Mouse (Mus musculus): Measurements from ENCODE around the gene Slc25a42. TPM values are rescaled to one million over a fixed set of nuclear protein-coding genes. Genes with fewer than 3 reads are reported as not detected.
A peak's percentile ranks its signal among the peaks of the same experiment; 100 is the strongest.
"Not testable (repeated sequence)": the region's sequence is repeated elsewhere in the genome, so short reads cannot be mapped to it uniquely, and the experiment has no call there.

Gene Slc25a42
- total RNA-seq, 2 experiments from 2014 or later = 32.7 to 34.5 TPM

GRCm38 (mm10) chr8:70217441-70217840, 5.3 kb upstream of the Slc25a42 start:
- intact Hi-C loops (cut with DNase I) = no loop called here

DNA sequence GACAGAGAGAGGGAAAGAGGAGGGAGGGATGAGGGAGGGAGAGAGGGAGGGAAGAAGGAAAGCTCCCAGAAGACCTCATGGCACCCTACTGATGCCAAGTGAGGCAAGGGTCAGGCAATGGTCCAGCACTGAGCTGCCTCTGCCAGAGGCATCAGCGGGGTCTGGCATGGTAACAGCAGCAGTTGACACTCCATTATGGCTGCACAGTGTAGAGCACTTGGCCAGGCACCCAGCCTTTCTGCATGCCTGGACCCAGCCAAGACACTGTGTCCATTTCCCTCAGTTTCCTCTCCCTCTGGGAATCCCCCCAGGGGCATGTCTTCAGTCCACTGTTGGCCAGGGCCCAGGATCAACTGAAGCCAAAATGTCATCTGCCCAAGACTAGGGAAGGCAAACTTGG, 4.5 kb upstream of the Slc25a42 start:
- intact Hi-C loops (cut with DNase I) = no loop called here
- DNase-seq (ENCODE audit: low spot score in 2 of 2) = peak; percentile 75 to 85

More at GRCm38 (mm10) chr8:70217441-70217840, 5.3 kb upstream of the Slc25a42 start:
- no peak for DNase-seq (ENCODE audit: low spot score in 2 of 2)

DNA sequence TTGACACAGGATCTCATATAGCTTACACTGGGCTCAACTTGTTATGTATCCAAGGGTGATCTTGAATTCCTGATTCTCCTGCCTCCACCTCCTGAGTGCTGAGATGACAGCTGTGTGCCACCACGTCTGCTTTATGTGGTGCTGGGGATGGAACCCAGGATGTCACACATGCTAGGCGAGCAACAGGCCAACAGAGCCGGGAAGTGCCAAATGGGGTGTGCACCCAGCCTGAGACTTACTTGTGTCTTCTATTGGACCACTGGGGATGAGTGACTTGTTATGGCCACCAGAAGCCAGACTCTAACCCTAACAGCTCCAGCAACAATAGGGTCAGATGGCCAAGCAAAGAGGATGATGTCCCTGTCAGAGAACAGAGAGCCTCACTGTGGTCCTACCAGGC, 4.1 kb upstream of the Slc25a42 start:
- intact Hi-C loops (cut with DNase I); DNase-seq (ENCODE audit: low spot score in 2 of 2): not testable (repeated sequence)

DNA sequence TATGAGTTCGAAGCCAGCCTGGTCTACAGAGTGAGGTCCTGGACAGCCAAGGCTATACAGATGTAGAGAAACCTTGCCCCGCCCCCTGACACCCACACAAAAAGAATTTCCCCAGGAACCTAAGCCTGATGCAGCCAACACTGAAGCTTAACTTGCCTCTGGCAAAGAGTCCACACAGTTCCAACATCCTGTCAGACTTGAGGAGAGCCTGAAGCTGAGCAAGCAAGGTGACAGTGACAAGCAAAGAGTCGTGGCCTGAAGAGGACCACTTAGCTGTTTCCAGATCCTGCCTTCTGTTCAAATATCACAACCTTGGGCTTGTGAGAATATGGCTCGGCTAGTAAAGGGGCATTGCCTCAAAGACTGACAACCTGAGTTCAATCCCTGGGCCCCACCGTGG, 3.0 kb upstream of the Slc25a42 start:
- DNase-seq (ENCODE audit: low spot score in 2 of 2) = no peak
- intact Hi-C loops (cut with DNase I) = no loop called here

DNA sequence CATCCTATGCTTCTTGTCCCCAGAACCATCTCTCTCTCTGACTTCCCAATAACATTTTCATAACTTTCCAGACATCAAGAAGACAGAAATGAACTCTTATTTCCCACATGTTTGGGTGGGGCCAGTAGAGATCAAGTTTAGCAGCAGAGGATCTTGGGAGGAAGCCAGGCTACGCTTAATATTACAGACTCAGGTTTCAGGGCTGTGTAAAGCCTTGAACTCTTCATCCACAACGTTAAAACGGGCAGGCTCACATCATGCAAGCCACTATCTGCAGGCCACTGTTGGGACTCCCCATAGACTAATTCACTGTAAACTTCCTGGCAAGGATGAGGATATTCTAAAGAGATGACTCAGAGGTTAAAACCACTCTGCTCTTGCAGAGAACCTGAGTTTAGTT, 2.3 kb upstream of the Slc25a42 start:
- DNase-seq (ENCODE audit: low spot score in 2 of 2) = no peak
- intact Hi-C loops (cut with DNase I) = no loop called here

GRCm38 (mm10) chr8:70211726-70212111, 386 bp downstream of the Slc25a42 start:
- intact Hi-C loops (cut with DNase I) = no loop called here
- DNase-seq (ENCODE audit: low spot score in 2 of 2) = peak; percentile 48 to 53

DNA sequence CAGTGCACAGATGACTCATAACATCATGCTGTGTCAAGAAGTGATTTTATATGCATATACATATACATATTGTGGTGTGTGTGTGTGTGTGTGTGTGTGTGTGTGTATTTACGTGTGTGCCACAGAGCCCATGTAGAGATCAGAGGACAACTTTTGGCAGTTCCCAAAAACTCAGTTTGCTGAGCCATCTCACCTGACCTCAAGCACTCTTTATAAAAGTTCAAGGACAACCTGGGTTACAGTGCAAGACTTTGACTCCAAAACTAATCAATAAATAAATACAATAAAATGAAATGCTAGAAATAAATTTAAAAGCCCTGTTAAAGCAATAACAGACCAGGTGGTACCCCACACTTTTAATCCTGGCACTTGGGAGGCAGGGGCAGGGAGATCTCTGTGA, 830 bp downstream of the Slc25a42 start:
- intact Hi-C loops (cut with DNase I) = no loop called here
- DNase-seq (ENCODE audit: low spot score in 2 of 2) = no peak

DNA sequence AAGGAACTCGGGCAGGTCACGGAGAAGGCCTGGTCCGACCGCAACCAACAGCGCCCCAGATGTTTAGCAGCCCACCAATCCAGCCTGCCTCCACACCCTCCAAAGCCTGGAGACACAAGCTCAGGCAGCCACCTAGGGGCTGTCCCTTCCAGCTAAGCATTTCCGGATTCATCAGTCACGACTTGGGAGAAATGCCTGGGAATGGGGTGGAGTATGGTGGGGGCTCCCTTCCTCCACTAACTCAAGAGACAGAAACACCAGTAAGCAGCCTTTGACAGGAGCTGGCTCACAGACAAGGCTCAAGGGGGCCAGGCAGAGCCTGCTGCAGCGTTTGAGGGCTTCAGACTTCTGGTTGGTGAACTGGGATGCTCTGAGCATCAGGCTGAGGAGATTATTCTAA, 1.6 kb downstream of the Slc25a42 start:
- intact Hi-C loops (cut with DNase I) = no loop called here

GRCm38 (mm10) chr8:70208130-70208529, 4.0 kb downstream of the Slc25a42 start:
- intact Hi-C loops (cut with DNase I) = no loop called here
- no peak for DNase-seq (ENCODE audit: low spot score in 2 of 2)

More for the DNA sequence above, 1.6 kb downstream of the Slc25a42 start:
- DNase-seq (ENCODE audit: low spot score in 2 of 2) = peak; percentile 46 to 65

- no peak for DNase-seq (ENCODE audit: low spot score in 2 of 2)
- intact Hi-C loops (cut with DNase I) = no loop called here
These were observed 7.3 kb downstream of the Slc25a42 start for GRCm38 (mm10) chr8:70204757-70205156.

DNA sequence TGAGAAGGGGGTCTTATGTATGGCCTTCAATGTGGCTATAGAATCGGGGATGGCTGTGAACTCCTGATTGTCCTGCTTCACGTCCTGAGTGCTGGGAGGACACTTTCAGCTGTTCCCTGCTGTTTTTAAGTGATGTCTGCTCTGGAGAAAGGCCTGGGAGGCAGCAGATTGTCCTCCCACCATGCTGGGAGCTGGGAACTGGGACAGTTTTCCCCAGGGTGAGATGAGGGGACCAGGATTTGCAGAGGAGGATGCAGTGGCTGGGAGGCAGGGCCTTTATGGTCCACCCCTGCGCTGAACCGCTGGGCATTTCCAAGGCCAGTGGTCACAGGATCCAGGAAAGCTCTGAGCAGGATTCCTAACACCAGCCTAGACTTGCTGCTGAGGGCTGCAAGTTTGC, 9.0 kb downstream of the Slc25a42 start:
- intact Hi-C loops (cut with DNase I) = no loop called here

GRCm38 (mm10) chr8:70201417-70201816, 10.7 kb downstream of the Slc25a42 start:
- DNase-seq (ENCODE audit: low spot score in 2 of 2) = no peak
- intact Hi-C loops (cut with DNase I) = no loop called here

More for the DNA sequence above, 9.0 kb downstream of the Slc25a42 start:
- no peak for DNase-seq (ENCODE audit: low spot score in 2 of 2)

DNA sequence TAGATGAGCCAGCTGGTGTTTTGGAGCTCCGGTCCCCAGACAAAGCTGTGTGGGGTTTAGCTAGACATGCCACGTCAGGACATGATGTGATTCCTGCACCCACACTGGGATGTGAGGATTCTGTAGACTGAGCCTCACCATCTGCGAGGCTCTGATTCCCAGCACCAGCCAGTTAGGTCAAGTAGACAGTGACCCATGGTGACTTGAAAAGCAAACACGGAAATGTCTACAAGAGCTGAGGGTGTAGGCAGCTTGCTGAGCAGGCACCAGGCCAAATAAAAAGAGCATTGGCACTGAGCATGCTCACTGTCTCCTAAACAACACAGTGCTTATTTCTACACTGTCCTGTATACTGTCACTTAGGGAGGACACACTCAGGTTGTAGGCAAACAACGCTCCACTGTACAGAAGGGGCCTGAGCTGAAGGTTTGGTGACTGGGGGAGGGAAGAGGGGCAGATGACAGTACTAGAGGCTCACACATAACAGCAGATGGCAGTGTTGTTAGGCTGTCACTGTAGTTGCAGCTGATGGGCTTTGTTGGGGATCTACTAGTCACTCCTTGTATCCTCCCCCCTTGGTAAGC, 11.9 kb downstream of the Slc25a42 start:
- intact Hi-C loops (cut with DNase I) = no loop called here
- peak; percentile 46 to 84 for DNase-seq (ENCODE audit: low spot score in 2 of 2)

DNA sequence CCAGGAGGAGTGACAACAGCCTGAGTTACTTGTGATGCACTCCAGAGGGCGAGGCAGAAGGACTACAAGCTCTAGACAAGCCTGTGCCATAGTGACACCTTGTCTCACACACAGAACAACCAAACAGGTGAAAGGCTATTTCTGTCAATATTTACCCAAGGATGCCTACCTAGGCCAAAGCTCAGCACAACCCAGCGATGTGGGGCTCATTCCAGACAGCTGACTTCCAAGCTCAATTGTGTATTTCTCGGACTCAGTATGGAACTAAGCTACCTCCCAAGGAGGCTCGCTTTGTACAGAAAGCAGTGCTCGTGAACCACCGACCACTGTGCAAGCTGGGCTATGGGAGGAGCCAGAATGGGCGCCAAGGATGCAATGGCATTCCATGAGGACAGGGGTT, 14.5 kb downstream of the Slc25a42 start:
- no peak for DNase-seq (ENCODE audit: low spot score in 2 of 2)
- intact Hi-C loops (cut with DNase I) = no loop called here

DNA sequence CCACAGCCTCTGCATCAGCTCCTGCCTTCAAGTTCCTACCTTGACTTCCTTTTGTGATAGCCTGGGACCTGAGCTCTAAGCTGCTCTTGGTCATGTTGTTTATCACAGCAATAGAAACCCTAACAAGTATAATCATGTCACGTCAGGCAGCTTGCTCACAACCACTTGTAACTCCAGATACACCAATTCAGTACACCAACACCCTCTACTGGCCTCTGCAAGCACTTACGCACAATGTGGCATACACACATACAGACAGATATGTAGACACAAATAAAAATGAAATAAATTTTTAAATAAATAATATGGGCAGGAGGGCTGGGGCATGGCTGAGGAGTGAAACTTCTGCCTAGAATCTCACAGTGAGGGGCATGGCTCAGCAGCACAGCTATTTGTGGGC, 16.3 kb downstream of the Slc25a42 start:
- DNase-seq (ENCODE audit: low spot score in 2 of 2) = no peak
- intact Hi-C loops (cut with DNase I) = no loop called here

- intact Hi-C loops (cut with DNase I) = no loop called here
- DNase-seq (ENCODE audit: low spot score in 2 of 2) = no peak
These were observed 17.9 kb downstream of the Slc25a42 start for GRCm38 (mm10) chr8:70194191-70194590.

- intact Hi-C loops (cut with DNase I) = no loop called here
- DNase-seq (ENCODE audit: low spot score in 2 of 2) = no peak
These were observed 18.9 kb downstream of the Slc25a42 start for GRCm38 (mm10) chr8:70193238-70193637.

- intact Hi-C loops (cut with DNase I) = no loop called here
These were observed 23.4 kb downstream of the Slc25a42 start for GRCm38 (mm10) chr8:70188707-70189106.

DNA sequence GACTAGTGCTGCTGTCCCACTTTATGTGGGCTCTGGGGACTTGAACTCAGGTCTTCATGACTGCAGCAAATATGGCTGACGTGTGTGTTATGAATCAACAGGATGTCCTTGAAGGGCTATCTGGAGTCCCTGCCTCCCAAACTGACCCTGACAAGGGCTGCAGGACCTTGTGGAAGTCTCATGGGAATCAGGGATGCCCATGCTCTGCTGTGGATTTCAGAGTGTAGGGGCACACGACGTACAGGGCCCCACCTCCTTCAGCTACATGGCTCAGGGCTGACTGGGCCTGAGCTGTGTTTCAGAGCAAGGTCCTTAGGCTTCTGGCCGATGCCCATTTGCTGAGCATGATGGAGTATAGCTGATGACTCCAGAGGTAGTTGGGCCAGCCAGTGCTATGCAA, 28.9 kb downstream of the Slc25a42 start:
- DNase-seq (ENCODE audit: low spot score in 2 of 2) = no peak
- intact Hi-C loops (cut with DNase I) = no loop called here

More at GRCm38 (mm10) chr8:70188707-70189106, 23.4 kb downstream of the Slc25a42 start:
- DNase-seq (ENCODE audit: low spot score in 2 of 2) = no peak

GRCm38 (mm10) chr8:70181903-70182252, 30.2 kb downstream of the Slc25a42 start:
- intact Hi-C loops (cut with DNase I) = no loop called here
- no peak for DNase-seq (ENCODE audit: low spot score in 2 of 2)

- intact Hi-C loops (cut with DNase I) = no loop called here
- no peak for DNase-seq (ENCODE audit: low spot score in 2 of 2)
These were observed 30.7 kb downstream of the Slc25a42 start for GRCm38 (mm10) chr8:70181212-70181902.

Data from left cerebral cortex, postnatal 14 days (tissue).